Mouse (Mus musculus): ENCODE measurements around the gene Dab1.

DNA sequence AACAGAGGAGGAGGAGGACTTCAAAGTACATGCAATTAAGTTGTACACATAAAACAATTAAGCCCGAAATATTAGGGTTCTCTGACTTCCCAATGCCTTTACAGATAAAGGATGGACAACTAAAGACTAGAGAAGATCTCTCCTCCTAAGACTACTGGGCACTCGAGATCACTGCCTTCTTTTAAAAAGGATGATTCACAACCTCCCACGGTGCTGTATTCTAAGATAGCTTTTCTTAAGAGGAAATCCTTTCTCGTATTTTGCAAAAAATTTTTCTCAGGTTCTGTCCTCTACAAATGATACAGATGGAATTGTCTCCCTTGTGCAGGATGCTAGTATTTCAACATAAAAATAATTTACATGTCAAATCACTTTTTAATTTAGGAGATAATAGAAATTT lies 500.9 kb downstream of the Dab1 start:
- TF ChIP-seq CTCF (IDR thresholded peaks at IDR 0.05; ENCODE audit: borderline replicate concordance, insufficient read depth, low read length) (no peak), POLR2A (IDR thresholded peaks at IDR 0.05; ENCODE audit: low read depth, low read length) (no peak)

Data from embryonic fibroblast, embryonic 13.5 days (primary cell).